Mouse (Mus musculus) hindbrain, embryonic 11.5 days (tissue): ENCODE measurements around the gene Syngr1. TPM values are rescaled to one million over a fixed set of nuclear protein-coding genes. Genes with fewer than 3 reads are reported as not detected.

Experiments used
- ATAC-seq: fragments of 200-750 bp; cut with Nextera tagmentation; 2 replicates; pipeline ENCODE4 v1.8.0; 2017; ENCODE audit warnings: mild to moderate bottlenecking, moderate TSS enrichment, moderate library complexity; ENCODE audit not compliant: low FRiP score
- DNase-seq: peaks from one replicate; pipeline ENCODE4 v3.0.0-alpha.2; 2015; ENCODE audit warnings: low spot score
- H3K27ac ChIP-seq: fragments of 300-500 bp; sonication (generic); 2 replicates; pipeline ENCODE4 v1.5.1; 2014; ENCODE audit warnings: mild to moderate bottlenecking, low read depth, low read length
- H3K27me3 ChIP-seq: fragments of 300-500 bp; sonication (generic); 2 replicates; pipeline ENCODE4 v1.6.1; 2014; ENCODE audit warnings: mild to moderate bottlenecking, low read length, moderate library complexity, mixed read lengths; ENCODE audit not compliant: control insufficient read depth, insufficient read depth
- H3K36me3 ChIP-seq: fragments of 300-500 bp; sonication (generic); 2 replicates; pipeline ENCODE4 v1.6.1; 2014; ENCODE audit warnings: mild to moderate bottlenecking, low read length, moderate library complexity, mixed read lengths; ENCODE audit not compliant: control insufficient read depth, insufficient read depth
- H3K4me1 ChIP-seq: fragments of 300-500 bp; sonication (generic); replicated peaks from 2 replicates; pipeline ENCODE4 v1.6.1; 2014; ENCODE audit warnings: low read length, mixed read lengths; ENCODE audit not compliant: control insufficient read depth, insufficient read depth
- H3K4me2 ChIP-seq: fragments of 300-500 bp; sonication (generic); replicated peaks from 2 replicates; pipeline ENCODE4 v1.6.1; 2014; ENCODE audit warnings: mild to moderate bottlenecking, low read depth, low read length
- H3K4me3 ChIP-seq: fragments of 300-500 bp; sonication (generic); 2 replicates; pipeline ENCODE4 v1.5.1; 2014; ENCODE audit warnings: low read depth, low read length
- H3K9ac ChIP-seq: fragments of 300-500 bp; sonication (generic); 2 replicates; pipeline ENCODE4 v1.6.1; 2014; ENCODE audit warnings: low read depth, low read length
- H3K9me3 ChIP-seq: fragments of 300-500 bp; sonication (generic); 2 replicates; pipeline ENCODE4 v1.6.1; 2016; ENCODE audit warnings: low read length; ENCODE audit not compliant: control insufficient read depth
- WGBS: fragments of 180-500 bp; shearing (Covaris S2); extraction: QIAGEN DNeasy Blood & Tissue Kit; methylation state at CpG from one replicate; pipeline ENCODE4 v1.1.7; 2014; 5-methylcytosine and 5-hydroxymethylcytosine counted together
- polyA plus RNA-seq: library from polyadenylated mRNA; unstranded; fragments of >200 nt; fragmentation: Nextera tagmentation; extraction: Ambion mirVana; gene quantifications from 2 replicates; pipeline ENCODE4 v1.2.1, GENCODE M21; 2014

Syngr1 gene
- polyA plus RNA-seq: 7.3 and 8.9 TPM in 2 replicates

- no peak within 1 kb of the TSS for H3K27ac ChIP-seq
- no peaks in the 10 kb centered on the region for H3K36me3 ChIP-seq
- no peaks in the 10 kb centered on the region for H3K9me3 ChIP-seq
- peaks cover 19% of the 10 kb centered on the region for H3K27me3 ChIP-seq
- H3K4me1 ChIP-seq: peaks cover 6% of the 10 kb centered on the region; the same call in 1 of the 2 replicates
- peak within 1 kb of the TSS; percentile 64 for H3K4me3 ChIP-seq
- WGBS: 1% methylated on average over 62 of the region's 86 CpGs
- peak within 1 kb of the TSS; percentile 95 for H3K4me2 ChIP-seq
- peak within 1 kb of the TSS; percentile 71 for H3K9ac ChIP-seq
- DNase-seq (peak; percentile 85), ATAC-seq (peak; percentile 64)
Measured at GRCm38 (mm10) chr15:80091121-80091955, at the start of gene Syngr1, which contains the start of gene Rpl3. TSS of gene Syngr1 (plus strand) at chr15:80091334. TSS of gene Rpl3 (minus strand) at chr15:80091868.

GRCm38 (mm10) chr15:80042152-80042551 lies 49.0 kb upstream of the Syngr1 start:
- no peak for DNase-seq
- H3K27ac ChIP-seq: no peak overlapping the region
- H3K4me1 ChIP-seq: no peaks in the 10 kb centered on the region
- H3K9me3 ChIP-seq: no peaks in the 10 kb centered on the region
- H3K27me3 ChIP-seq: no peaks in the 10 kb centered on the region
- H3K9ac ChIP-seq: no peak overlapping the region
- no peaks in the 10 kb centered on the region for H3K36me3 ChIP-seq
- no peak overlapping the region for H3K4me3 ChIP-seq
- WGBS: 85% methylated on average over 4 of the region's 4 CpGs
- no peak for ATAC-seq
- H3K4me2 ChIP-seq: no peak overlapping the region

DNA sequence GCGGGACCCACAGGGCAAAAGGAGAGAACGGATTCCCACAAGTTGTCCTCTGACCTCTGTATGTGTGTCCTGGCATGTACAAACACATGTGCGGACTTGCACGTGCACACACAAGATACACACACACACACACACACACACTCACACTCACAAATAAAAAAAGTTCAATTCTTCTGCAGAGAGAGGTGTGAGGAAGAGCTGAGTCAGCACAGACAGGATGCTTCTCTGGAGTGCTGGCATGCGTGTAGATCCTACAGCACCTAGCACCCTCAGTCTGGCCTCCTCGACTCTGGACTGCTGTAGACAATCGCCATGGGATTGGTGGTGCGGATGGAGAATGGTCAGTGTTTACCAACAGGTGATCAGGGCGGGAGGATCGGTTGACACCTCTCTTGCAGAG lies 46.9 kb upstream of the Syngr1 start:
- Histone ChIP-seq H3K27me3 (no peaks in the 10 kb centered on the region), H3K4me3 (no peak overlapping the region), H3K27ac (no peak overlapping the region), H3K9ac (no peak overlapping the region), H3K4me2 (no peak overlapping the region), H3K4me1 (no peaks in the 10 kb centered on the region), H3K36me3 (no peaks in the 10 kb centered on the region), H3K9me3 (no peaks in the 10 kb centered on the region)
- 88% methylated on average over 10 of the region's 10 CpGs for WGBS
- DNase-seq (no peak), ATAC-seq (no peak)

DNA sequence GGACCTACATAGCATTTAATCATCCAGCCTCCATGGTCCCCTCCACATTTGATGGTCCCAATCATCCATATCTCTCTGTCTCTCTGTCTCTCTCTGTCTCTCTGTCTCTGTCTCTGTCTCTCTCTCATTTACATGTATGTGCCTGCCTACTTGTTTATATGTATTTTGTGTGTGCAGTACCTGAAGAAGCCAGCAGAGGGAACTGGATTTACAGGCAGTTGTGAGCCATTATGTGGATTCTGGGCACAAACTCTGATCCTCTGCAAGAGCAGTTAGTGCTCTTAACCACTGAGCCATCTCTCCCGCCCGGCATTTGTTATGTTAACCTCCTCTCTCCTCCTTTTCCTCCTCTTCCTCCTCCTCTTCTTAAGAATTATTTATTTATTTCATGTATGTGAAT lies 45.4 kb upstream of the Syngr1 start:
- Histone ChIP-seq H3K27me3 (no peaks in the 10 kb centered on the region), H3K27ac (no peak overlapping the region), H3K4me1 (no peaks in the 10 kb centered on the region), H3K36me3 (no peaks in the 10 kb centered on the region), H3K9me3 (no peaks in the 10 kb centered on the region), H3K4me2 (no peak overlapping the region), H3K9ac (no peak overlapping the region), H3K4me3 (no peak overlapping the region)
- DNase-seq (no peak), ATAC-seq (no peak)
- 95% methylated on average over 2 of the region's 2 CpGs for WGBS

- no peaks in the 10 kb centered on the region for H3K27me3 ChIP-seq
- H3K27ac ChIP-seq: no peak overlapping the region
- no peak overlapping the region for H3K4me3 ChIP-seq
- H3K4me2 ChIP-seq: no peak overlapping the region
- H3K9me3 ChIP-seq: no peaks in the 10 kb centered on the region
- H3K36me3 ChIP-seq: no peaks in the 10 kb centered on the region
- H3K4me1 ChIP-seq: no peaks in the 10 kb centered on the region
- WGBS: 79% methylated on average over 2 of the region's 2 CpGs
- ATAC-seq: no peak
- DNase-seq: no peak
- no peak overlapping the region for H3K9ac ChIP-seq
Measured at GRCm38 (mm10) chr15:80047242-80047641, 43.9 kb upstream of the Syngr1 start.

- DNase-seq (no peak), ATAC-seq (no peak)
- H3K27ac ChIP-seq: no peak overlapping the region
- no peaks in the 10 kb centered on the region for H3K27me3 ChIP-seq
- no peaks in the 10 kb centered on the region for H3K4me1 ChIP-seq
- H3K4me3 ChIP-seq: no peak overlapping the region
- no peaks in the 10 kb centered on the region for H3K9me3 ChIP-seq
- no peaks in the 10 kb centered on the region for H3K36me3 ChIP-seq
- H3K9ac ChIP-seq: no peak overlapping the region
- no peak overlapping the region for H3K4me2 ChIP-seq
- 49% methylated on average over 5 of the region's 5 CpGs for WGBS
Measured at GRCm38 (mm10) chr15:80047973-80048372, 43.2 kb upstream of the Syngr1 start.

DNA sequence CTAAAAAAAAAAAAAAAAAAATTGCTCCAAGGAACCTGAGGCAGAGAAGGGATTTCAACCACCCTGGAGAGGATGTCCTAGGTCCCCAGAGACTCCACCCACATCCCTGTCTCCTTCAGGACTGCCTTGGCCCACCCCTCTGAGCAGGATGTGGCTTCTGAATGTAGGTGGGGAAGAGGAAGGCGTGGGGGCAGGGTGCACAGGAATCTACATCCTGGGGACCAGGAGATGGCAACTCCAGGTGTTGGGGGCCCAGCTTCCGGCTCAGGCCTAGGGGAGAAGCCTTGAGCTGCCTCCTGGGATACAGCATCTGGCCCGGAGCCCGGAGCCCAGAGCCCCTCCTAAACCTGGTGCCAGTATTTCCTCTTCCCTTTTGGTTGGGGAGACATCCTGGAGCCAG lies 41.0 kb upstream of the Syngr1 start:
- DNase-seq (no peak), ATAC-seq (no peak)
- no peak overlapping the region; the same call in 1 of the 2 replicates for H3K27ac ChIP-seq
- H3K9me3 ChIP-seq: no peaks in the 10 kb centered on the region
- H3K4me2 ChIP-seq: no peak overlapping the region
- H3K4me1 ChIP-seq: no peaks in the 10 kb centered on the region
- H3K27me3 ChIP-seq: no peaks in the 10 kb centered on the region
- WGBS: 74% methylated on average over 4 of the region's 4 CpGs
- no peaks in the 10 kb centered on the region for H3K36me3 ChIP-seq
- no peak overlapping the region for H3K9ac ChIP-seq
- no peak overlapping the region for H3K4me3 ChIP-seq

DNA sequence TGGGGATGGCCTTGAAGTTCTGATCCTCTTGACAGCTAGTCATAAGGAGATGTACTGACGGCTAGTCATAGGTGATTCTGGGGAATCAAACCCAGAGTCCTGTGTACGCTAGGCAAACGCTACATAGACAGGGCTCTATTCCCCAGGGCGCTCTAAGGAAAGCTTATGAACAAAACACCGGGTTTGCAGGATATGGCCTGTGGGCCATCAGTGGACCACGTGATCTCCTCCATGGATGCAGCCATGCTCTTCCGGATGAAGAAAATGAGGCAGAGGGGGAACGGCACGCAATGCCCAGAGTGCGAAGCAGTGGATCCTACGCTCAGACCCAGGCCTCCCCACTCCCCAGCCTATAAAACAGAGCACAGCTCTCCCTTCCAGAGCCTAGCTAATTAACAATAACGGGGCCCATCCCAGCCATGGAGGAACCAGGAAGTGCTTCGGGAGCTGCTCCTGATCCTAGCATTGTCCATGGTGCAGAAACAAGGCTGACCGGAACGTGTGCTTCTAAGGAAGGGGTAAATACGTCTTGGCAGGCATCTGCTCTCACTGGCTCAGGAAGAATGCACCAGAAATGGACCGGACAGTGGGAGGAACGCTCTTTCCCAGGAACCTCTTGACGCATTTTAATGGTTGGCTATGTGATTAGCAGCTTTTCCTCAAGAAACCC lies 39.9 kb upstream of the Syngr1 start:
- no peak overlapping the region for H3K4me3 ChIP-seq
- ATAC-seq (no peak), DNase-seq (no peak)
- H3K9ac ChIP-seq: no peak overlapping the region
- no peak overlapping the region for H3K4me2 ChIP-seq
- 83% methylated on average over 19 of the region's 19 CpGs for WGBS
- no peaks in the 10 kb centered on the region for H3K27me3 ChIP-seq
- H3K27ac ChIP-seq: no peak overlapping the region
- no peaks in the 10 kb centered on the region for H3K4me1 ChIP-seq
- H3K36me3 ChIP-seq: no peaks in the 10 kb centered on the region
- H3K9me3 ChIP-seq: no peaks in the 10 kb centered on the region
